Mouse (Mus musculus) lung, adult 18-20 months (tissue): ENCODE measurements around the gene Mns1.

Experiments
- DNase-seq, 2 experiments: peaks; one replicate each; pipeline ENCODE4 v3.0.0; 2022; ENCODE audit warnings: mixed read lengths in 2 of 2

Mns1 gene

DNA sequence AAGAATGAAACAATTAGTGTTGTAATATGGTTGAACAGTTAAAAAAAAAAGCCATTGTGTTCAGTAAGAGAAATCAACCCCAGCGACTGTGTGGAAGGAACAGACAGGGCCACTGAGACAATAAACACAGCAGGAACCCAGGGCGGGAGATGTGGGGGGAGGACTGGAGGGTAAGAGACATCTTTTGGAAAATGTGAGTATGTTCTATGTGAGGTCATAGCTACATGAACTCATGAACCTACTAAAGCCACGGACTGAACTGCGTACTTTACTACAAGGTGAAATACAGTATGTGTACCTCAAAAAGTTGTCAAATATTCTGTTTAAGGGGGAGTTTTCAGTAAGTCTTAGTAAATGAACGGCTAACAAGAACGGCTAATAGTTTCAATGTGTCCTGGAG, 39.5 kb downstream of the Mns1 start:
- no peak for DNase-seq

DNA sequence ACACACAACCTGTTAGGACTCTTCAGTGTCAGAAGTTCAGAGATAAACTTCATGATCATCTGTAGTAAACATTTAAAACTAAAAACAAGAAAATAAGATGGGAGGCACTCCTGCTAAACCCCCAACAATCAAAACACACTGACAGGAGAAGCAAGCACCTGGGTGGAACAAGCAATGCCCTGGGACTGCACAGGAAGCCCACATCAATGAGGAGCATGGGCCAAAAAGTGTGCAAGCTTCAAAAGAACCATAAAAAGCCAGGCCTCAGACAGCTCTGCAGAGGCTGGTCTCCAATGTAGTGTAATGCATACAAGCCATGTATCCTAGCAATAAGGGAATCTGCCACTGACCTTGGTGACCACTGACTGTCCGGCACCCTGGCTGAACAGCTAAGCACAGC, 41.5 kb downstream of the Mns1 start:
- no peak for DNase-seq

DNA sequence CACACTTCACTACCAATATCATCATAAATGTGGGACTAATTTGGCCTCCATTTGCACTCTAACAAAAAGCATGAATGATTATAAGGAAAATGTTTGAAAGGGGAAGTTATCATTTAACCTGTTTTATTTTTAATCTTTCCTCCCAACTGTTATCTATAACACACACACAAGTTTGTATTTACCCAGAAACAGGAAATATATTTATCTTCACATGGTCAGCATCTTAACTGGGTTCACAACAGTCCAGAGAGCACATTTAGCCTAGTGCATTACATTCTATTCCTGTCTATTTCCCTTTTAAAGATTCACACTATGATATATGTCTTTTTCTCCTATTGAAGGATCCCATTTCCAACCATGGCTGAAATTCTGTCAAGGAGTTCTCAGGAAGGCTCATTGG, 50.7 kb downstream of the Mns1 start:
- DNase-seq: no peak

DNA sequence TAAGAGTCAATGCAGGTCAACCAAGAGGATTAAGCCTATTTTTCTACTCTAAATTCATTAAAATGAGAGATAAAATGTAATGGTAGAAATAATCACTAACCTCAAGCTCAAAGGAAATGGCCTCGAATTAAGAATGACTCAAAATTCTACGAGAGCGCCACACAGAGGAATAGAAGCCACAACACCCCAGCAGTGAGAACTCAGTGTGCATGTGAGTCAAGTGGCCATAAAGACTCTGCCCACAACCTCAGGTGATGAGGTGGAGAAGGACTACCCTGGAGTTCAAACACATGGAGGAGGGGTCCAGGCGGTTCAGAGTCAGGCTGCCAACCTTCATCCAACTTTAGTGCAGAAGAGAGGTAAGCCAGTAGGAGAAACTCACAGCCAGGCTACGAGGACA, 51.3 kb downstream of the Mns1 start:
- no peak for DNase-seq

DNA sequence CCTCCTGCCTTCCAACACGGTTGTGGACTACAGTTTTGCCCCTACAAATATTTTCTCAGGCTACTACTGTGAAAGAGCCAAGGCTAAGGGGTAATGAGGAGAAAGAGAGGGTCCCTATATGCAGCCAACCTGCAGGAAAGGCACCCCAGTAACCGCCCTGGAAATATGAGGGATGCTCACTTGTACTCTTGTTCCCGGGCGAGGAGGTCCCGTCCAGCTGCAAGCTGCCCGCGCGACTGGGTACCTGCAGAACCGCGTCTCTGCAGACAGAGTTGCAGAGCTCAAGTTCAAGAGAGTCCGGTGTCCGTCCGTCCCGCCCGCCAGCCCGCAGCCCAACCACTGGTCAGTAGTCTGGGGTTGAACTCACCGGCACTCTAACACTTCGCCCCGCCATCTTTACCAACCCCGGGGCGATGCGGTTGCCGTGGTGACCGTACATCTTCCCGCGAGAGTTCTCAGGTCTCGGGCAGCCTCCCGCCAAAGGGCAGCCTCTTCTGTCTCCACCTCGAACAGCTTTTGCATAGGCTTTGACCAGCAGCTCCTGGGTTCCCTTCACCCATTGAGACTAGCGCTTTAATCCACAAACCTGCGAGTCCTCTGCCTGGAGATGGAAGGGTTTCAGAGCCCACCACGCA, 53.9 kb downstream of the Mns1 start:
- DNase-seq: peak; percentile 88 to 92

DNA sequence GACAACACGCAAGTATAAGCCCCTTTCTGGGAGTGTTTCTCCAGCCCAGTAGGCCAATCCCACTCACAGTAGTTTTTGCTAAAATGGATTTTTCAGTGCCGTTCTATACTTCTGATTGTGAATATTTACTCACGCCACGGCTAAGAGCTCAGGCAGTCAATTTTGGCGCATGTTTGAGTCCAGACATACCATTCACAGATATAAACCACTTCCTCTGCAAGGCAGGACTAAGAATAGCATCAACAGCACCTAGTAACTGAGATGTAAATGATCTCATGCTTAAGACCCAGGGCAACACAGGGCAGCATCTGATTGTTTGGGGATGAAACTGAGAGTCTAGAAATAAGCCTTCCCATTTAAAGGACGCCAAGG, 54.4 kb downstream of the Mns1 start, which contains the start of gene Tex9:
Tex9 (minus strand) TSS at position 19 of the 372 bp plus-strand sequence.
- no peak for DNase-seq

DNA sequence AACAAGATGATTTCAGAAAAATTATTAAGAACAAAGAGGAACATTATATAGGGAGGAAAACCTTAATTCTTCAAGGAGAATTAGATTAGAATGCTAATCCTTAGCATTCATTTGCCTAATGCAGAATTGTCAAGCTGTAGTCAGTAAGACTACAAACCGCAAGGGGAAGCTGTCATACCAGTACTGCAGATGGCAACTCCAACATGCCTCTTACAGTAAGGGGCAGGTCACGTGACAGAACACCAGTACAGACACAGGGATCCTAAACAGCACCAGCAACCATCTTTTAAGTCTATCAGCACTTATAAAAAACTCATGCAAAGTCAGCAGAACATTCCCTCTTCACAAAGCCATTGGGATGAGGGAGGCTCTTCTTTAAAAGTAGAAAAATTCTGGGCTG, 55.7 kb downstream of the Mns1 start:
- DNase-seq: no peak

DNA sequence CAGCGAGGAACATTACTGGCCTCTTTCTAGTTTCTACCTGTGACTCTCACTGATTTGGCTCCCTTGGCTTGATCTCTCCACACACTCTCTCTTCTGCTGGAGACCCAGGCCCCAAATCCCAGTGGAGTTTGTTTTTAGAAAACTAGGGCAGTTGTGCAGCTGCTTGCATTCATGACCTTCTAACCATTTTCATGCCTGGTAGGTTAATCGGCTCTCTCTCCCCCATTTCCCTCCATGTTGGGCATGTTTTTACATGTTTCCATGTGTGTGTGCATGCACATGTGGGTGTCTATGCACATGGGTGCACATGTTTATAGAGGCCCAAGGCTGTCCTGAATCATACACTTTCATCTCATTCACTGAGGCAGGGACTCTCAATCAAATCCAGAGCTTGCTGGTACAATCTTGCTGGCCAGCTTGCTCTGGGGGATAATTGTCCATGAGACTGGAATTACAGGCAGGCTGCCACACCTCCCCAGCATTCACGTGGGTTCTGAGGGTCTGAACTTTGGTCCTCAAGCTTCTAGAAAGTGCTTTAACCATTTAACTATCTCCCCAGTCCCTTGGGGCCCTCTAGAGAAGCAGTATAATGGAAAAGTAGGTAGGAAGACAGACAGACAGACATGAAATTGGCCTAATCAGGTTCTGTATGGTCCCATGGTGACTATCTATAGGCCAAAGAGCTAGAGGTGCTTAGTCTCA, 56.3 kb downstream of the Mns1 start:
- no peak for DNase-seq

DNA sequence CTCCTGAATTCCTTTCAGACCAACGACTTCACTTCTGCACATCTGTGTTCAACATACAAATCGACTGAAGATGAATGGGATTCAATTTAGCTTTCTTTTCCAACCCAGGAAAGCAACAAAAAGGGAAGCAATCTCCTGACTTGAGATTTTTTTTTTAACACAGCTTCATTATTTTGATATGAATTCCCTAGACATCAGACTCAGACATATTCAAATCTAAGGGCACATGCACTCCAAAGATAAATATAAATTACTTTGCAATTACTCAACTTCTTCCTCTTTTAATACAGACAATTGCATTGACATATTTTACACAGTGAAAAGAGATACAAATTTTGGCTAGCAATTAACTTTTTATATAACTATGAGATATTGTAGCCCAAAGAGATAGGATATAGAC, 58.9 kb downstream of the Mns1 start:
- DNase-seq: no peak

DNA sequence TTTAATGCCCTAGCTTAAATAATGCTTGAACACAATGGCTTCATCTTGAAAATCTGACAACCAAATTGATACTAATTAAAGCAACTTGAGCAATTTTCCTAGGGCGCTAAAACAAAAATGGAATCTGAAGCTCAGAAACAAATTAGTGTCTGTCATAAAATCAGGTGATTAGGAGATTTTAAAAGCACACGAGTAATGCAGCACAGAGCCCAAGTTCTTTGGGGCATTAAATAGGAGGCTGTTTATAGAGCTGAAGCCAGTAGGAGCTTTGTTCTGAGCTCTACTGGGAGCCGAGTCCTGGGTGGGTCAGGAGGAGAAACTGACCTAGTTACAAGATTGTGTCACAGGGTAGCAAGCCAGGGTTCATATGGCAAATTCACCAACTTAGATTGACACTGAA, 59.4 kb downstream of the Mns1 start:
- no peak for DNase-seq
